Mouse (Mus musculus): ENCODE measurements at regions not wholly inside any gene's neighbourhood (a gene's known extent, or its start where the extent isn't known, plus 50 kb on each side); places are given as distances from the start of the nearest gene placed in this dataset.

GRCm38 (mm10) chr3:149157381-149157780, 167.0 kb upstream of the Adgrl2 start:
- no peak for DNase-seq

GRCm38 (mm10) chr3:149152312-149152711, 162.0 kb upstream of the Adgrl2 start:
- no peak for DNase-seq

- DNase-seq: no peak
These were observed 160.4 kb upstream of the Adgrl2 start for GRCm38 (mm10) chr3:149150796-149151195.

GRCm38 (mm10) chr3:149148608-149149007, 158.3 kb upstream of the Adgrl2 start:
- DNase-seq: no peak

- DNase-seq: no peak
These were observed 157.6 kb upstream of the Adgrl2 start for GRCm38 (mm10) chr3:149147916-149148315.

- DNase-seq: no peak
These were observed 156.3 kb upstream of the Adgrl2 start for GRCm38 (mm10) chr3:149146673-149147072.

- no peak for DNase-seq
These were observed 150.1 kb upstream of the Adgrl2 start for GRCm38 (mm10) chr3:149140461-149140860.

- DNase-seq: no peak
These were observed 143.9 kb upstream of the Adgrl2 start for GRCm38 (mm10) chr3:149134028-149134938.

GRCm38 (mm10) chr3:149118806-149119205, 128.5 kb upstream of the Adgrl2 start:
- no peak for DNase-seq

GRCm38 (mm10) chr3:149117684-149118056, 127.3 kb upstream of the Adgrl2 start:
- no peak for DNase-seq

GRCm38 (mm10) chr3:149117018-149117683, 126.8 kb upstream of the Adgrl2 start:
- DNase-seq: no peak

GRCm38 (mm10) chr3:149116604-149117003, 126.2 kb upstream of the Adgrl2 start:
- no peak for DNase-seq

- DNase-seq: no peak
These were observed 125.5 kb upstream of the Adgrl2 start for GRCm38 (mm10) chr3:149115901-149116300.

GRCm38 (mm10) chr3:149112878-149113277, 122.5 kb upstream of the Adgrl2 start:
- no peak for DNase-seq

GRCm38 (mm10) chr3:149111529-149112439, 121.4 kb upstream of the Adgrl2 start:
- no peak for DNase-seq

GRCm38 (mm10) chr3:149110831-149111230, 120.5 kb upstream of the Adgrl2 start:
- DNase-seq: no peak

- DNase-seq: no peak
These were observed 115.5 kb upstream of the Adgrl2 start for GRCm38 (mm10) chr3:149105709-149106450.

GRCm38 (mm10) chr3:149105181-149105580, 114.8 kb upstream of the Adgrl2 start:
- DNase-seq: no peak

- DNase-seq: no peak
These were observed 113.7 kb upstream of the Adgrl2 start for GRCm38 (mm10) chr3:149104080-149104479.

- no peak for DNase-seq
These were observed 113.1 kb upstream of the Adgrl2 start for GRCm38 (mm10) chr3:149103469-149103868.

GRCm38 (mm10) chr3:149102846-149103245, 112.5 kb upstream of the Adgrl2 start:
- no peak for DNase-seq

GRCm38 (mm10) chr3:149101785-149102184, 111.4 kb upstream of the Adgrl2 start:
- no peak for DNase-seq

All from cerebellum, postnatal 36 days (tissue).